Mouse (Mus musculus) regulatory T cell (primary cell): Measurements from ENCODE around the gene Atrip.

Experiments
- in situ Hi-C: fragments of 300-600 bp; cut with MboI, MseI; formaldehyde crosslinking; loops from one replicate; pipeline ENCODE4 v1.15.1; 2025; ENCODE audit warnings: high pct_unique_total_duplicates

The Atrip gene

DNA sequence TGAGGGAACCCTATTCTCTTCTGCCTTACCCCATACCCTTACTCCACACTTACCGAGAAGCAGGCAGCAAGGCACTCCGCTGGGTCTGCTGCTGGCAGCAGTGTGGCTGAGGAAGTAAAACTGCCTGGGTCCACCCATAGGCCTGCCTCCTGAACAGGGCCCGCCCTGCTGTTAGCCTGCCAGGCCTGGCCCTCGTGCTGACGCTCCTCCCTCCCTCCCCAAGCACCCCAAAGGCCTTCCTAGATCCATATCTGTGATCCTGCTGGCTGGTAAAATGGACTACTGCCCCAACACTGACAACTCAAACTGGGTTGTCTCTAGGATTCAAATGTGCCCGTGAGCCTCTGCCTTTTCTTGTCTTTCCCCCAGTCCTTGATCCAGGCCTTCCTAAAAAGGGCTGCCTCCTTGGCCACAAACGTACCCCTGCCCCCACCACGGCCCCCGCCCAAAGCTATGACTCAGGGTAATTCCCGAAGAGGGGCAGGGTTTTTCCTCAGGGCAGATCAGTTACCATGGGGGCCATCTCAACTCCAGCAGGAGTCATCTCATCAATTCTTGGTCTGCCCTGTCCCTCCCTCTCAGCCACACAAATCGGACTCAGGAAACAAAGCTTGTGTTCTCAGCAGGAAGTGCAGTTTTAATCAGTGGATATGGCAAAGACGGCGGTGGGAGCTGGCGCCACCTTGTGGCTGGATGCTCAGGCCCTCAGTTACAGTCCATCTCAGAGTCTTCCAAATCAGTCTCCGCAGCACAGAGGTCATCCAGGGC lies 14.6 kb downstream of the Atrip start, which contains the start of gene Trex1:
Gene Trex1, minus strand, starts transcription at position 599 of the 768 bp plus-strand sequence.
- in situ Hi-C loops = loop anchor here (5.0 to 10.0 kb wide), 2 partner anchors 482 to 1755 kb away; partner anchors contain the start of gene Wdr6

DNA sequence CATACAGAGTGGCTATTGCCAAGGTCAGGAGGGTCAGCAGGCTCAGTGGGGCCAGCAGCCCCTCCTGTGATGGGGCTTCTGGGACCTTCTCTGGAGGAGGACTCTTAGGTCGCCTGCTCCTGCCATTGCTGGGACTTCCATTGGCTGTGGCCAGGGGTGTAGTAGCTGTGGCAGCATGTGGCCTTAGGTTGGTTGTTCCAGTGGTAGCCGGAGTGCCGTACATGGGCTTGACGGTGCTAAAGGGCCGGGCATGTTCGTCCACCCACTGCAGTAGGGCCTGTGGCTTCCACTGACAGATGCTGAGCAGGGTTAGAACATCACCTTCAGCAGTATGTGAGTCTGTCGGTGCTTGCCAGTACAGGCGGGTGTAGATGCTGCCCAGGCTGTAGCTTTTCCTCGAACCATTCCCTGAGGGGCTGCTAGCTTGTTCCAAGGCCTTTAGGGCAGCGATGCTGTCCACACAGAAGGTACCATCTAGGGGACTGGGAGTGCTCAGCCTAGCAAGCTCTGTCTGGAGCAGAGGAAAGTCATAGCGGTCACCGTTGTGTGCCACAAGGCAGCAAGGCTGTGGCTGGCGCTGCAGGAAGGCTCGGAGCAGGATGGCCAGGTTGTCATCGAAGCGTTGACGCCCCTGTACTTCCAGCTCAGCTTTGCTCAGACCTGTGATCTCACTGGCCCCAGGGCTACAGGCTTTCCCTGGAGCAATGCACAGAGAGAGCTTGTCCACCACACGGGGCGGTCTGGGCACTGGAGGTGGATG lies 15.7 kb downstream of the Atrip start:
- in situ Hi-C loops = loop anchor here (5.0 to 10.0 kb wide), 2 partner anchors 481 to 1753 kb away; partner anchors contain the start of gene Wdr6

DNA sequence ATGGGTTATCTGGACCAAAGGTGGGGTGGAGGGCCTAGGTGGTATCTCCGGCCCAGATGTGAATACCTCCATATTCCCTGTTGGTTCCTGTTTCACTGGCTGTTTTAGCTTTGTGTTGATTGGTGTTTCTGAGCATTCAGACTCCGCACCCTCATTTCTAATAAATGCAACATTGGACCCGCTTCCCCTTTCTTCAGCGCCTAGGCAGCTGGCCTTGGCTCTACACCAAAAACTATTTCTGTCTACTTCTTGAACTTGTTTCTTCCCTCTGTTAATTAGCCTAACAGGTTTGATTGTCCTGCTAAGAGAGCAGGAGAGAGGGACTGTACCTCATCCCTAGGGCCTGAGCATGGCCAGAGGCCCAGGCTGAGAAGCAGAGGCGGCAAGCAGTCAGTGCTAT lies 16.4 kb downstream of the Atrip start:
- in situ Hi-C loops = loop anchor here (5.0 to 10.0 kb wide), 2 partner anchors 480 to 1753 kb away; partner anchors contain the start of gene Wdr6

DNA sequence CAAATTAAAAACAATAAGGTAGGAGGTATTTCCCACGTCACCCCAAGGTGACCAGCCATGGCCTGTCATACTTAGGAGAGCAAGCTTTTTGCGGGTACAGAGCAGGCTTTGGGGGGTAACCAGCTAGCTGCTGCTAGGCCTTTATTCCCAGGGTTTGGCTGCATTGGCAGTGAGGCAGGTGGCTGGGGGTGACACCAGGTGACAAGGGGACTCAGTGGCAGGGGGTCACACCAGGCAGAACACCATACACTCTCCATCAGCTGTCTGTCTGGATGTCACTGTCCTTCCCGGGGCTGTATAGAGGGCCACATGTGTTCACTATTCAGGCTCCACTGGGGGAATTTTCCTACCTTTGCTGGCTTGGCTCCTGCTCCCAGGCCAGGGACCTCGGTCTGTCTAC lies 17.0 kb downstream of the Atrip start:
- in situ Hi-C loops = loop anchor here (5.0 to 10.0 kb wide), 2 partner anchors 480 to 1752 kb away; partner anchors contain the start of gene Wdr6

DNA sequence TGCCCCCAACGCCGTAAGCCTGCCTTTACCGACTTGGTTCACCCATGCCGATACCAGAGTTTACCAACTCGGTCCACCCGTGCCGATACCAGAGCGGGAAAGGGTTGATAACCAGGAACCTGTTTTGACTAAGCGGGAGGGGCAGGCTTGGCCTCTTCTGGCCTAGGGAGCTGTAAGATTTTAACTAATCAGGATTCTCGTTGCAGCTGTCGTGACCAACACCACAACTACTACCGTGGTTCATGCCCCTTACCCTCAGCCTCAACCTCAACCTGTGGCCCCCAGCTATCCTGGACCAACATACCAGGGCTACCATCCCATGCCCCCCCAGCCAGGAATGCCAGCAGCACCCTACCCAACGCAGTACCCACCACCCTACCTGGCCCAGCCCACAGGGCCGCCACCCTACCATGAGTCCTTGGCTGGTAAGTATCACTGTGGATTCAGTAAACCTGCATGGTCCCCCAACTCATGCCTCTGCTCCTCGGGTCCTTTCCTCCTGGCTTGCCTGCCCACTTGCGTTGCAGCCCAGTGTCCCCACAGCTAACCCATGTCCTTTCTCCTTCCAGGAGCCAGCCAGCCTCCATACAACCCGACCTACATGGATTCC lies 17.7 kb downstream of the Atrip start:
- in situ Hi-C loops = loop anchor here (5.0 to 10.0 kb wide), 2 partner anchors 479 to 1751 kb away; partner anchors contain the start of gene Wdr6

DNA sequence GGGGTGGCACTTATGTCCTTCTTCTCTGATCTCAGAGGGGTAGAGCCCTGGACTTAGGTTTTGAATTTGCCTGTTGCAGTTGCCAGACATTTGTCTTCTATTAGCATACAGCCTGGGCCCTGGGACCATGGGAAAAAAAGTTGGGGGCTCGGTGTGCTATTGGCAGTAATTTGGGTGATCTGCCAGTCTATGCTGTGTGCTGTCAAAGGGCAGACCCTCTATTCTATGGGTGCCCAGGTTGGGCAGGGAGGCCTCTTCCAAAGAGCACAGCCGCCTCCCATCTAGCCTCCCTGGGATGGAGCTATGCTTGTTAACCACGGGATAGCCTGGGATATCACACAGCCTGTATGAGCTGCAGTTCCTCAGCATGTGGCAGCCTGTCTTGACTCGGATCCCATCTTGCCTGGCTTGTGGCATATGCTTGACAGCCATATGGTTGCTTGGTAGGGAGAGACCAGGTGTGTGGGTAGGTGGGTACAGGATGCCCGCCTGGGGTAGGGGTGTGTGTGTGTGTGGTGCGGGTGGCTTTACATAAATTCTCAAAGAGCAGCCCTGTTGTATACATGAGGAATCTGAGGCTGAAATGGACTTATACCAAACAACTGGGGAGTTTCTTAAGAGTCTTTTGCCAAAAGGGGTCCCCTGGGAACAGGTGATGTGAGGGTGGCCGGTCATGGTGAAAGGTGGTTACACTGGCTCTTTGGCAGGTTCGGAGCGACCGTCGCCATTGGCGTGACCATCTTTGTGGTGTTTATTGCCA lies 18.5 kb downstream of the Atrip start:
- in situ Hi-C loops = loop anchor here (5.0 to 10.0 kb wide), 2 partner anchors 478 to 1751 kb away; partner anchors contain the start of gene Wdr6

DNA sequence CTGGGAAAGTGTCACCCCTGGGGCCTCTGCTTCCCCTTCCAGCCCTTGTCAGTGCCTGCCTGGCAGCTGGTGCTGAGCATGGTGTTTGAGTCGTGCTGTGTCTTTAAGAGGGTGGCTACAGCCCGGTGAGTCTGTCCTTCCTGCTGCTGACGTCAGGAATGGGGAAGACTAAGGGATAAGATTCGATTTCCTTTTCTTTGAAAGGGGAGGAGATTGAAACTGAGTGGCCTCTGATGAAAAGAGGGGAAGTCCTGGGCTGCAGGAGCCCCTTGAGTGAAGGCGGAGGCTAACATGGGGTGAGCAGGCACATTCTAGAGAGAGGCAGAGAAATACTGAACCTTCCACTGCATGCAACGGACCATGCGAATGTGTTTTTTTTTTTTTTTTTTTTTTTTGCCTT lies 19.2 kb downstream of the Atrip start:
- in situ Hi-C loops = loop anchor here (5.0 to 10.0 kb wide), 4 partner anchors 52 to 1750 kb away; partner anchors contain the start of genes Cdc25a and Wdr6

DNA sequence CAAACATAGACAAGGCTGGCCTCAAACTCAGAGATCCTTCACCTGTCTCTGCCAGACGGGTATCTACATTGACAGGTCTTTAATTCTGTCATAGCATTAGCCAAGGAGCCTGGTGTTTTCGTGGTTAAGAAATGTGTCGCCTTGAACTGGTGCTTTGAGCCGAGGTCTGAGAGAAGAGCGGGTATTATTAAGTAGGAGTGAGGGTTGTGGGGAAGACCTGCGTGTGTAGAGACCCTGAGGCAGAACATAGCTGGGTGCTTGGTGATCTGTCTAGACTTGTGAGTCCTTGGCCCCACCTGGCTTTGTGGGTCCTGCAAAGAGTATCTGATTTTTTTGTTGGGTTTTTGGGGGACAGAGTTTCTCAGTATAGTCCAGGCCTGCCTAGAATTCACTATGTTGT lies 20.1 kb downstream of the Atrip start:
- in situ Hi-C loops = loop anchor here (5.0 to 10.0 kb wide), 3 partner anchors 52 to 1749 kb away; partner anchors contain the start of gene Cdc25a

DNA sequence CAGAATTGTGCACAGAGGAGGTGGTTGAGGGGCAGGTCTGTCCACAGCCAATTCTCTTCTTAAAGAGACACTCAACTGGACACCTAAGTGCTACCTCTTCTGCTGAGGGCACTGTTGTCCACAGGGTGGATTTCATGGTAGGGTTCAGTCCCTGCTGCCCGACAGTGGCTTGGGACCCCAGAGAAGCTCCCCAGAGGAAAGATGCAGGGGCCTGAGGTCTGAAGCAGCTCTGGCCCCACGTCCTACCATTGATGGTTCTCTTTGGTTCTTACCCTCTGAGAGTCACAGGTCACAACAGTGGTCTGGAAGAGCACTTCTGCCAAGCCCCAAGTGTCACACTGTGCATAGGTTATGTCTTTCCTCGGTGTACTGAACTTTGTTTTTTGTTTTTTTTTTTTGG lies 20.6 kb downstream of the Atrip start:
- in situ Hi-C loops = loop anchor here (5.0 to 10.0 kb wide), 3 partner anchors 51 to 1749 kb away; partner anchors contain the start of gene Cdc25a

DNA sequence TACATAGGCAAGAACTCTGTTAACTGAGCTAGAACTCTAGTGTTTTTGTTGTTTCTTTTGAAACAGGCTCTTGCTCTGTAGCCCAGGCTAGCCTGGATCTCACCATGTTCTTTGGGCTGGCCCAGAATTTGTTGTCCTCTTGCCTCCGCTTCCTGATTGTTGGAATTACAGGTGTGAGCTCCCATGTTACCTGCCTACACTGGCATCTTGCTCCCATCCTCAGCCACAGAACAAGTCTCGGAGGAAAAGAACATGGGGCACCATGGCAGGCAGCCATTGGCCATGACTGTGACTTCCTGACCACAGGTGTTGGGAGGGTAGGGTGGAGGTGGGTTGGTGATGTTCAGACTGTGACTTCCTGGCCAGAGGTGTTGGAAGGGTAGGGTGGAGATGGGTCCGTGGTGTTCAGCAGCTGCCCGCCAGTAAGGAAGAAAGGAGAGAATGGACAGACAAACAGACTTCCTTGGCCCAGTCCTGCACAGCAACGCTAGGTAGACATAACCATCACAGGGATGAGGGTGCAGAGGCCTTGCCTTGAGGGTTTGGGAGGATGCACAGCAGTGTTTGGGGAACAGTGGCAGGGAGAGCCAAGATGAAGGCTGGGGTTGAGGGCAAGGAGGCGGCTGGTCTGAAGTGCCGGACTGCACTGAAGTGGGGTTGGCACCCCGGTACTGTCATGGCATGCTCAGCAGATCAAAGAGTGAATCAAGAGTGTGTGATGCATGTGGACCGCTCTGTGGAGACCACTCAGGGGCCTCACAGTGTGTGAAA lies 21.2 kb downstream of the Atrip start:
- in situ Hi-C loops = loop anchor here (5.0 to 10.0 kb wide), 3 partner anchors 50 to 1748 kb away; partner anchors contain the start of gene Cdc25a

DNA sequence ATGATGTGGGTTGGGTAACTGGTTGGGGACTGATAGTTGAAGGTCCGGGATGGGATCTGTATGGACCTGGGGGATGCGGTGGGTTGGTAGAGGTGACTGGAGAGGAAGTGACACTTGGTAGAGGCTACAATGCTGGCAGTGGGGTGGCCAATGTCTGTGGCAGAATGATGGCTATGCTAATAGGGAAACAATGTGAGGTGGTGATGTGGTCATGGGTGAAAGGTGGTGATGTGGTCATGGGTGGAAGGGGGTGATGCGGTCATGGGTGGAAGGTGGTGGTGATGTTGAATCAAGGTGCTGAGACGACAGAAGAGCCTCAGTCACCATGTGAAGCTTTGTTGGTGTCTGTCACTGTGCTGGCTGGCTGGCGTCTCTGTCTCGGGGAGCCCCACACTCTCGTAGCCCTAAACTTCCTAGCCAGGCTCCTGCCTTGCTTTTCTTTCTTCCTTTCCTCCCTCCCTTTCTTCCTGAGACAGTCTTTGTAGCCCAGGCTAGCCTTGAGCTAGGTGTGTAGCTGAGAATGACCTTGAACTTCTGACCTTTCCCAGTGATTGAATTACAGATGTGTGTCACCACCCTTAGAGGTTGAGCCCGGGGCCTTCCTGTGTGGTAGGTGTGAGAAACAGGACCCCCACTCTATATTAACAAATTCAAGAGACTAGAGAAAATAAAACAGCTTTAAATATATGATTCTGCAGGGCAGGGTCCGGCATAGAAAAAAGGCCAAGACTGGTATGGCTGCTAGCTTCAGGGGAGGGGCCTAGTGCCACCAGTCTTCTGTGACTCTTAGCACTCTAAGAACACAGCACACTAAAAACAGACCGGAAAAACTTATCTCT lies 22.1 kb downstream of the Atrip start:
- in situ Hi-C loops = loop anchor here (5.0 to 10.0 kb wide), 3 partner anchors 50 to 1747 kb away; partner anchors contain the start of gene Cdc25a

DNA sequence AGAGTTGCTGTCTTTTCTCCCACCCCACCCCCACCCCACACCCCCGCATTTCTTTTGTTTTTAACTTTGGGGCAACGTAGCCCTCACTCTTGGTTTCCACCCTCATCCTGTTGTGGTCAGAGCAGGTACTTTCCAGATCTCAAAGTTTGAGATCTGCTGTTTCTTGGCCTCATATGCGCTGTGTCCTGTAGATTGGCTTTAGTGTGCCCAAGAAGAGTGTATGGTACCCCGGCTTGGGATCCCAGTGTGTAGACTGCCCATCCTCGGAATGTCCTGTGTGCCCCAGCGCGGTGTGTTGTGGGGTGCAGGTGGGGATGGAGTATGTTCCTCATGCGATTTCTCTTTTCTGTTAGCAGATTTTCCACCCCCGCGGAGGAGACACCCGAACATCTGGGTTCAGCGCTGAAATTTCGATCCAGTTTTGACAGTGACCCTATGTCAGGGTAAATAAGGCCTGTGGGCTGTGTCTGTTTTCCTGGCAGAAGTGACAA lies 22.9 kb downstream of the Atrip start:
- in situ Hi-C loops = loop anchor here (5.0 to 10.0 kb wide), 3 partner anchors 49 to 1746 kb away; partner anchors contain the start of gene Cdc25a

DNA sequence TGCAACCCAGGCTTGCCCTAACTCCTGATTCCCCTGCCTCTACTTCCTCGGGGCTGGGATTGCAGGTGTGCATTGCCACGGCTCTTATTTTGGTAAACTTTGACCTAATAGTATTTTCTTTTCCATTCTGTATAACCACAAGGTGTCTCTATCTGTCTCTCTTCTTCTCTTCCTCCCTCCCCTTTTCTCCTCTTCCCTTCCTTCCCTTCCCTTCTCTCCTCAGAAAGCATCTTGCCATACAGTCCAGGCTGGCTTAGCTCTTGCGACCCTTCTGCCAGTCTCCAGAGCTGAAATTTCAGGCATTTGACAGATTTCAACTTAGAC lies 23.3 kb downstream of the Atrip start:
- in situ Hi-C loops = loop anchor here (5.0 to 10.0 kb wide), 3 partner anchors 48 to 1746 kb away; partner anchors contain the start of gene Cdc25a

DNA sequence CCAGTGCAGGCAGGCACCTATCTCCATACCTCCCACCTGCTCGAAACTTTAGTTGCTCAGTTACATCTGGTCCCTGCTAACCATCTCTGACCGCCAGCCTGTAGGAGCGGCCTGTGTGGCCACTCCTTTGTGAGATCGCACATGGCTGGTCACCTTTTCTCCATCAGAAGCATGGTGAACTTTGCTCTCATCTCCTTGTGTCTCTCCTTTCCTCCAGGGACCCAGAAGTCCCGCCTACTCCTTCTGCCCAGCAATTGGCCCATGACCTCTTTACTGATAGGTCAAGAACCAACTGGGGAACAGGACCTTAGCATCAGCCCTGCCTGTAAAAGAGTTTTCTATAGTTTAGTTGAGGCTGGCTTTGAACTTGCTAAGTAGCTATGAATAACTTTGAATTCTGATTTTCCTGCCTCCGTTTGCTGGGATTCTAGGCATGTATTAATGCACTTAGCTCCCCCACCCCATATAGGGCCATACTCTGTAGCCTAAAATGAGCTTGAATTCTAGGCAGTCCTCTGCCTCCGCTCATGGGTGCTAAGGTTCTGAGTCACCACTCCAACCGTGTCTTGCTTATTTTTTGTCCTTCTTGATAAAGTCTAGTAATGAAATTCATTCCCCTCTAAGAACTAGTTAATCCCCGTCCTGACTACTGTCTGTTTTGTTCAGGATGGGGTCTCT lies 23.8 kb downstream of the Atrip start:
- in situ Hi-C loops = loop anchor here (5.0 to 10.0 kb wide), 4 partner anchors 48 to 1745 kb away; partner anchors contain the start of genes Cdc25a and Usp19

DNA sequence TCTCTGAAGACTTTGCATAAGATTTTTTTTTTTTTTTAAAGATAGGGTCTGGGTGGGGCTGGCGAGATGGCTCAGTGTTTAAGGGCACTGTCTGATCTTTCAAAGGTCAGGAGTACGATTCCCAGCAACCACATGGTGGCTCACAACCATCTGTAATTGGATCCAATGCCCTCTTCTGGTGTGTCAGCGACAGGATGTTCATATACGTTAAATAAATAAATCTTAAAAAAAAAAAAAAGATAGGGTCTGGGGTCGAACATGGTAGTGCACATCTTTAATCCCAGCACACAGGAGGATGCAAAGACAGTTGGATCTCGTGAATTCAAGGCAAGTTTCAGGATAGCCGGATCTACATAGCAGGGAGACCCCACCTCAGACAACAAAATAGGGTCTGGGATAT lies 24.6 kb downstream of the Atrip start:
- in situ Hi-C loops = loop anchor here (10.0 kb wide), 1 partner anchor 555 kb away; the partner anchor contains the start of gene Usp19

DNA sequence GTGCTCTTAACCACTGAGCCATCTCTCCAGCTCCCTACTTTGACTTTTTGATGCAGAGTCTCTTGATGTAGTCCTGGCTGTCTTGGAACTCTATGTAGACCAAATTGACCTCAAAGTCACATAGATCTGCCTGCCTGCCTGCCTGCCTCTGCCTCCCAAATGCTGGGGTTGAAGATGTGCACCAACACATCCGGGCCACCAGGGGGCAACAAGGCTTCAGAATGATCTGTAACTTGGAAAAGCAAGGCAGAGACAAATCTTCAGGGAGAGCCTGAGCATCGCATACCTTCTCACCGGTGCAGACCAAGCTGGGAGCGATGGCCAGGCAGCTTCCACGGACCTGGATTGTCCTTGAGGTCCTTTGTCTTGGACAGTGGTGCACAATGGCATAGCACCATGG lies 27.6 kb downstream of the Atrip start:
- in situ Hi-C loops = loop anchor here (10.0 kb wide), 1 partner anchor 552 kb away; the partner anchor contains the start of gene Usp19

DNA sequence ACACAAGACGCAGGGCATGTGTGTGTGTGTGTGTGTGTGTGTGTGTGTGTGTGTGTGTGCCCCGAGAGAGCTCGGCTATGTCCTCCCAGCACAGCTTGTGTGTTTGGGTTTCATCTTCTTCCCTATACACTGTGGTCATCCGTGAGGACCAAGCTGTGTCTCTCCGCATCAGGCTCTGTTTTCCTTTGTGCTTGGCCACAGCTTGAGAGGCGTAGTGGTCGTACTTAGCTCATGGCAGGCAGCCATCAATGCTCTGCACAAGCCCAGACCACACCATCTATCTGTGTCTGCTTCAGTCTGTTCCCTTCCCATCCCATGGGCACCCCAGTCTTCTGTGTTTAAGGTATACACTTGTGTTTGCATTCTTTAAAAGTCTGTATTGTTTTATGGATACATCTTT lies 32.6 kb downstream of the Atrip start:
- in situ Hi-C loops = loop anchor here (5.0 to 10.0 kb wide), 2 partner anchors 36 to 547 kb away; partner anchors contain the start of gene Usp19

DNA sequence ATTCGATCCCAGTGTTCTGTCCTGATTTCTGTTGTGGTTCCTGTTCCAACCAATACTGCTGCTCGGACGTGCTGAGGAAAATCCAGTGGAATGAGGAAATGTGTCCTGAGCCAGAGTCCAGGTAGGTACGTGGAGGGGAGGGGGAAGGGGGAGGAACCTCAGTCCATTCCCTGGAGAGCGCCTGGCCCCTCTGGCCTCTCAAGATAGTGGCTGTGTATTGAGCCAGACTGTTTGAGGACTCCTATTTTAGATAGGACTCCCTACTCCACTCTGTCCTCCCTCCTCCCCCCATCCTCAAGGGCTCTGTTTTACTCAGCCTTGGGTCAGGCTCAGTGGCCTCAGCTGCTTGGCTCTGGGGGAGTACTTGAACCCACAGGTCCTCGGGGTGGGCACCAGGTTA lies 33.0 kb downstream of the Atrip start:
- in situ Hi-C loops = loop anchor here (5.0 to 10.0 kb wide), 2 partner anchors 36 to 546 kb away; partner anchors contain the start of gene Usp19
